Mouse (Mus musculus): ENCODE measurements around the gene Nfix.
A peak's percentile ranks its signal among the peaks of the same experiment; 100 is the strongest.
"Not testable (repeated sequence)": the region's sequence is repeated elsewhere in the genome, so short reads cannot be mapped to it uniquely, and the experiment has no call there.

Nfix gene

DNA sequence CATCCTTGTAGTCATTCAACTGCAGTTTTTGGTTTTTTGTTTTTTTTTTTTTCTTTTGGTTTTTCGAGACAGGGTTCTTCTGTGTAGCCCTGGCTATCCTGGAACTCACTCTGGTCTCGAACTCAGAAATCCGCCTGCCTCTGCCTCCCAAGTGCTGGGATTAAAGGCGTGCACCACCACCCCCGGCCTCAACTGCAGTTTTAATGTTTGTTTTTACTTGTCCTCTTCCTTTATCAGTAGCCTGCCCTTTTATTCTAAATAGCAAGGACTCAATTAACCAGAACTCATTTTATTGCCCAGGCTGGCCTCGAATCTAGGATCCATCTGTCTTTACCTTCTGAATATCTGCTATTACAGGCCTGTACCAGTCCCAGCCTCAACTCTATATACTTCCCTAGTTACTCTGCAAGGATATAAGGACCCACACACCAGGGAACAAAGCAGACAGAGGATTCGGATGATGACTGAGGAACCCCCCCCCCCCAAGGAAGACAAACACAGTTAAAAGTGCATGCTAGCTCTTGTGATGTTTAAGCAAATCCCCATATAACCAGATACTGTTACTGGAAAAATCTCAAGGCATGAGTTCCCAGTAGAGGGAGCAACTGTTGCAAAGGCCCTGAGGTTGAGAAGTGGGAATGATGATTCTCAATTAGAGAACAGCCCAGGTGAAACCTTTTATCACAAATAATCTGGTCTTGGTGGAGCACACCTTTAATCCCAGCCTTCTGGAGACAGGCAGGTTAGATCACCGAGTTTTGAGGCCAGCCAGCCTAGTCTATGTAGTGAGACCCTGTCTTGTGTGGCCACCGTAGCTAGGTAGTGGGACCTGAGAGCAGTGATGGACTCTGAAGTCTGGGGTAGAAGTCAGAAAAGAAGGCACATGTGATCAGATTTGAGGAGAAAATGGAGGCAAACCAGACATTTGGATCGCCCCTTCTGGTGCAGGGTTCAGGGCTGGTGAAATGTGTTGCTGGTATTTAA is 32.9 kb upstream of the Nfix start:
- DNase-seq (ENCODE audit: low read depth, low spot score): no peak

DNA sequence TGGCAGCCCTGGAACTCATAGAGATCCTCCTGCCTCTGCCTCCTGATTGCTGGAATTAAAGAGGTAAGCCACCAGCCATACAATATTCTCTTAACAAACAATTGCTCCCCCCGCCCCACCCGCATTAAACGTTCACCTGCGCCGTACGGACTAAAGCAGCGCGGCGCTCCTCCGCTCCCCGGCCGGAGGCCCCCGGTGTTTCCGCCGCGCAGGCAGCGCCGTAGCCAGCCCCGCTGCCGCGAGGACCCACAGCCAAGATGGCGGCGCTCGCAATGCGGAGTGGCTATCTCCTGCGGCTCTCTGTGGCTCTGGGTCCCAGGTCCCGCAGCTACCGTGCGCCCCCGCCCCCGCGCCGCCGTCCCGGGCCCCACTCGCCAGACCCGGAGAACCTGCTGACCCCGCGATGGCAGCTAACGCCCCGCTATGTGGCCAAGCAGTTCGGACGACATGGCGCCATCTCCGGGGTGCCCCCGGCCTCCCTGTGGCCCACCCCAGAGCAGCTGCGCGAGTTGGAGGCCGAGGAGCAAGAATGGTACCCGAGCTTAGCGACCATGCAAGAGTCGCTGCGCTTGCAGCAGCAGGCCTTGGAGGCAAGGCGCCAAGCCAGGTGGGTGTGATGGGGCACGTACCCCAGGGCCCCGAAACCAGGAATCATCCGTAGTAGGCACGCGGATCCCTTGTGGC is 32.0 kb upstream of the Nfix start:
- DNase-seq (ENCODE audit: low read depth, low spot score): peak; percentile 80

GRCm38 (mm10) chr8:84831490-84831889 is 31.3 kb upstream of the Nfix start, which contains the start of gene Gadd45gip1:
Gene Gadd45gip1 (plus strand): TSS chr8:84831522.
- no peak for DNase-seq (ENCODE audit: low read depth, low spot score)

DNA sequence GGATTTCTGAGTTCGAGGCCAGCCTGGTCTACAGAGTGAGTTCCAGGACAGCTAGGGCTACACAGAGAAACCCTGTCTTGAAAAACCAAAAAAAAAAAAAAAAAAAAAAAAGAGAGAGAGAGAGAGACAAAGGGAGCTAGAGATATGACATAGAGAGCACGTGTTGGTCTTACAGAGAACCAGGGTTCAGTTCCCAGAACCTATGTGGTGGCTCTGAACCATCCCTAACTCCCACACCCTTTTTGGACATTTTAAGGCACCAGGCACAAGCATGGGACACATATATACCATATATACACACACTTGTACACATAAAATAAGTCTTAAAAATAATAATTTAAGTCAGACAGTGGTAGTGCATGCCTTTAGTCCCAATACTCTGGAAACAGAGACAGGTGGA is 26.4 kb upstream of the Nfix start:
- DNase-seq (ENCODE audit: low read depth, low spot score): not testable (repeated sequence)

DNA sequence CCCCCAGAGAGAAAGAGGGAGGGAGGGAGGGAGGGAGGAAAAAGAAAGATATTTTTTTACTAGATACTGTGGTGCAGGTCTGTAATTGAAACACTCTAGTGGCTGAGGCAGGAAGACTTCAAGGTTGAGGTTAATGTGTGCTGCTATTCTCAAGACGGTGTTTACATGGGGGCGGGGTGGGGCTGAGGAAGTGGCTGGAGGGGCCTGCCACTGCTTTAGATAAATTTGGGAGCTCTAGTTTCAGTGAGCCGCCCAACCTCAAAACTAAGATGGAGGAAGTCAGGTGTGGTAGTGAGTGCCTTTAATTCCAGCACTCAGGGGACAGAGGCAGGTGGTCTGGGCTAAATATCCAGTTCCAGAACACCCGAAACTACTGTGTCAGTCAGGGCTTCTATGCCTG is 25.5 kb upstream of the Nfix start:
- no peak for DNase-seq (ENCODE audit: low read depth, low spot score)

DNA sequence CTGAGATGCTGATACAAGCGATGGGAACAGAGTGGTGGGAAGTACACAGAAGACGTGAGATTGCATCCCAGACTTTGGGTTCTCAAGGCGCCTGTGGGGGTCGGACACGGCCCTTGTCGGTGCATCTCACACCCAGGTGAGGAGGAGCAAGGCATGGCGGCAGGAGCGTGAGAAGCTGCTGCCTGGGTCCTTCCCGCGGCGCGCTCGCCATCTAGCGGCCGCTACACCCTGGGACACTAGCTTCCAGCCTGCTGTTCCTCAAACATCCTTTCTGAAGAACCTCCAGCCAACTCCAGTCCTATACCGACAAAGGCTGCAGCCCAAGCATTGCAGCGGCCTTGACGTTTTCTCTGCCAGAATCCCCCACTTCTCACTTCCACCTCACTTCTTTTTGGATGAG is 23.5 kb upstream of the Nfix start:
- DNase-seq (ENCODE audit: low read depth, low spot score): peak; percentile 80

DNA sequence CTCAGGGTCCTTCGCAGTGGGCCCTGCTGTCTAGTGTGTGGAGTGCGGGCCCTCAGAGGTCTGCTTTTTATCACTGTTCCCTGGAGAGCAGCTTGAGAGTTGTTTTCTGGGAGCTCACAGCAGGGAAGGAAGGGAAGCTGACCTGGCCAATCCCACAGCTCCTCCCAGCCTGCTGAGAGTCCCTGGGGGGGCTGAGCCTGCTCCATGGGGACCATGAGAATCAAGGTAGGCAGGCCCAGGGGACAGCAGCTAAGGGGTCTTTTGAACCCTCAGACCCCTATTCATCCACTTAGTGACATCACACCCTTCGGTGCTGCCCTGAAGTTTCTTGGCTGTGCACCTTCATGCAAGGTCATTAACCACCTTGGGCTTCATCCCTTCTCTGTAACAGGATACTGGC is 22.6 kb upstream of the Nfix start, which contains the start of gene Dand5:
Gene Dand5 (minus strand): TSS at position 101 of the 400 bp plus-strand sequence.
- no peak for DNase-seq (ENCODE audit: low read depth, low spot score)

GRCm38 (mm10) chr8:84816117-84816516 is 16.0 kb upstream of the Nfix start:
- no peak for DNase-seq (ENCODE audit: low read depth, low spot score)

DNA sequence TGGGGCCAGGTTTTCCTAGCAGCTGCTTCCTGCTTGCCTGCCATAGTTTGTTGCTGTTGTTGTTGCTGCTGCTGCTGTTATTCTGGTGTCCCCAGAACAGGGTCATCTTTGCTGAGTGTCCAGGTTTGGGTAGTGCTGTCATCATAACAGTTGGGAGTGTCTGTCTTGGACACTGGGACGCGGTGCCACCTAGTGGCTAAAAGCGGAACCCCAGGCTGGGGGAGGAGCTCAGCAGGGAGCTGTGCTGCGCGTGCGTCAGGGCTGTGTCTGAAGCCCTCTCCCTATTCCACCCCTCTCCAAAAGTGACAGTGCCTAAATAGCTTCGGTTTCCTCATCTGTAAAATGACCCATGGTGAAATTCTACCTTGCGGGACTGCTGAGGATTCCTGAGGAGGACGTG is 15.4 kb upstream of the Nfix start:
- DNase-seq (ENCODE audit: low read depth, low spot score): peak; percentile 93

DNA sequence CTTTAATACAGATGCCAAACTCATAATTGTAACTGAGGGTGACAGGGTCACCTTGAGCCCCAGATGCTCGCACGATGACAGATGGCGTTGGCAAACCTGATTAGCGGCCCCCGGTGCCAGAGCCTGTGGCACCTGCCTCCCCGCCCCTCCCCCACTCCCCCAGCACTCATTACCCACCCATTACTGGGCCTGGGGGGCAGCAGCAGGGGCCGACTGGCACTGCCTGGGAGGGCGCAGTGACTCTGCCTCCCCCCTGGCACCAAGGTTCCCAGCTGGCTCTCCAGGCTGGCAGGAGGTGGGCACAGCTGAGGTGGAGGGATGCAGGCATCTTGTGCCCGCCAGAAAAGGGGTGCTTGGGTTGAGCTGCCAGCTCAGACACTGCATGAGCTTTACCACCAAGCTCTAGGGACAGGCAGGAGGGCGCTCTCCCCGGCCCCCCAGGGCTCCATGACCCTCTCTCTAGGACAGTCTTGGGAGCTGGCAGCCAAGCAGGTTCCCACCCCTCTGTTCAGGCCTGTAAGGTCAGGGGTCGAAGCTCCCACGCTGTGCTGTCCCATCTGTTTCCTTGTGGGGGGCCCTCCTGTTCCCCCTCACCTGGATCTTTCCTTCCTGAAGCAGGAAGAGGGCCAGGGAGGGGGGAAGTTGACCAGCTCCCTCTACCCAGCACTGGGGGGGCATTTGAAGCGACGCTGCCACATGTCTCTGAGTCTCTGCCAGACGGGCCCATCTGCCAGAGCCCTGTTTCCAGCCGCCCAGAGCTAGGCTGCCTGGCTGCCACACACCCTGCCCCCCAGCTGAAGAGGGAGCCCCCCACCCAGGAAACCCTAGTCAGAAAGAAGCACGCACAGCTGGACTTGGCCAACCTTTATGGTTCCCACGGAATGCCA is 14.7 kb upstream of the Nfix start:
- no peak for DNase-seq (ENCODE audit: low read depth, low spot score)

DNA sequence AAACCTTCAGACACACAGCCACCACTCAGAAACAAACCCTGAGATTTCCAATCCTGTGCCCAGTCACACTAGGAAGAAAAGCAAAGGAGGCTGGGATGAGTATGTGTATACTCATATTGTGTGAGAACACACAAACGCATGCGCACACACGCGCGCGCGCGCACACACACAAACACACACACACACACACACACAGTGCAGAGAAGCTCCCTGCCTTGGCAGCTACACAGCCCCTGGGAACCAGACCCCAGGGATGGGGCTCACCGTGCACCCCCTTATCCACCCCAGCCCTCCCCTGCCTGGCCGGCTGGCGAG is 14.1 kb upstream of the Nfix start:
- DNase-seq (ENCODE audit: low read depth, low spot score): no peak

DNA sequence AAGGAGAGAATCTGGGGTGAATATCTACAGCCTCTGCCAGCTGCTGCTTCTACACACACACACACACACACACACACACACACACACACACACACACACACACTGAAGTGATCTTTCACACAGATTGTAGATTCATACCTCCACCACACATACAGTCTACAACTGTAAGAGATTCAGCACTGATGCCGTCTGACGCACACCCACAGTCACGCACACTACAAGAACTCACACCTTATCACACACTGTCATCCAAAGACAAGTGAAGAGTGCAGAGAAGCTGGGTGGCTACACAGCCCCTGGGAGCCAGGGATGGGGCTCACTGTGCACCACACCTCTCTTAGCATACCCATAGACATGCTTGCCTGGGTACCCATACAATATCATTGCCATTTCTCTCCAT is 13.7 kb upstream of the Nfix start:
- DNase-seq (ENCODE audit: low read depth, low spot score): no peak

- peak; percentile 71 for DNase-seq (ENCODE audit: low read depth, low spot score)
Observed at GRCm38 (mm10) chr8:84813059-84813458, 12.9 kb upstream of the Nfix start.

DNA sequence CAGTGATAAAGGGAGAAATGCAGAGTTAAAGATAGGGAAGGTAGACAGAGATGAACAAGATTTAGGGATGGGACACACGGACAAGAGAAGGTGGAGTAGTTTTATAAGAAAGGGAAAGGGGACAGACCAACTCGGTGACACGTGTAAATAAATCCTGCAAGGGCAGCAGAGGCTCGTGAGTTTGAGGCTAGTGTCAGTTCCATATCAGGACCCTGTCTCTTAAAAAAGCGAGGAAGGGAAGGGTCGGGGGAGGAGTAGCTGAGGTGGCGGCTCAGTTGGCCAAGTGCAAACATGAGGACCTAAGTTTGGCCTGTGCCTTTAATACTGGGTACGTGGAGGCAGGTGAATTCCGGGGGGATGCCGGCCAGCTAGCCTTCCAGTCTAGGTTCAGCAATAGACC is 11.2 kb upstream of the Nfix start:
- no peak for DNase-seq (ENCODE audit: low read depth, low spot score)

GRCm38 (mm10) chr8:84810896-84811295 is 10.8 kb upstream of the Nfix start:
- peak; percentile 89 for DNase-seq (ENCODE audit: low read depth, low spot score)

GRCm38 (mm10) chr8:84809941-84810280 is 9.8 kb upstream of the Nfix start:
- no peak for DNase-seq (ENCODE audit: low read depth, low spot score)

GRCm38 (mm10) chr8:84809109-84809940 is 9.2 kb upstream of the Nfix start:
- no peak for DNase-seq (ENCODE audit: low read depth, low spot score)

GRCm38 (mm10) chr8:84806031-84806430 is 5.9 kb upstream of the Nfix start:
- no peak for DNase-seq (ENCODE audit: low read depth, low spot score)

DNA sequence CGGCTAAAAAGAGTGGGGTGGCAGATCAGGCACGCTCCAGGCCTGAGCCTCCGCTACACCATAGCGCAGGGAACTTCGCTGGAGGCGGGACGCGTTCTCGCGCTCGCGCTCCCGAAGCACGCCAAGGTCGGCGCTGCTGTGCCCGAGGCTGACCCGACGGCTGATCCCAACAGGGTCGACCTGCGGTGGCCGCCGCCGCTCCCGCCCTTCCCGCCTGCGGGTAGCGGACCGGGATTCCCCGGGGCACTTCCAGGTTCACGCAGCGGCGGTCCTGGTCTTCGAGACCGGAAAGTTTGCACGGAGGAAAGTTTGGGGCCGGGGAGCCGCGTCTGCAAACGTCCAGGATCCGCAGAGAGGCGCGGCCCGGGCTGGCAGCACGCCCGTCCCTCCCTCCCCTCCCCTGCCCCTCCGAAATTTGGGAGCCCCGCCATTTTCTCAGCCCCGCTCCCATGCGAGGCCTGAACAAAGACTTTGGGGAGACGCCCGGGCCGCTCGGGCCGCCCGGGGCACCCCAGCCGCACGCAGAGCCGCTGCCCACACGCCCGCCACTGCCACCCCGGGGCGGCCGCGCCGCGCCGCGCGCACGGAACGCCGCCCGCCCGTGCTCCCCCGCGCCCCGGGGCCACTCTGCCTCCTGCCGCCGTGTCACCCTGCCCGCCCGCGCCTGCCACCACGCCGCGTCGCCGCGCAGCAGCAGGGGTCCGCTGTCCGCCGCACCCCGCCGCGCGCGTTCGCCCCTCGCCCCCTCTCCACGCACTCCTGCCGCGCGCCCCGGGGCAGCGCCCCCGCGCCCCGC is 810 bp downstream of the Nfix start:
- DNase-seq (ENCODE audit: low read depth, low spot score): no peak

DNA sequence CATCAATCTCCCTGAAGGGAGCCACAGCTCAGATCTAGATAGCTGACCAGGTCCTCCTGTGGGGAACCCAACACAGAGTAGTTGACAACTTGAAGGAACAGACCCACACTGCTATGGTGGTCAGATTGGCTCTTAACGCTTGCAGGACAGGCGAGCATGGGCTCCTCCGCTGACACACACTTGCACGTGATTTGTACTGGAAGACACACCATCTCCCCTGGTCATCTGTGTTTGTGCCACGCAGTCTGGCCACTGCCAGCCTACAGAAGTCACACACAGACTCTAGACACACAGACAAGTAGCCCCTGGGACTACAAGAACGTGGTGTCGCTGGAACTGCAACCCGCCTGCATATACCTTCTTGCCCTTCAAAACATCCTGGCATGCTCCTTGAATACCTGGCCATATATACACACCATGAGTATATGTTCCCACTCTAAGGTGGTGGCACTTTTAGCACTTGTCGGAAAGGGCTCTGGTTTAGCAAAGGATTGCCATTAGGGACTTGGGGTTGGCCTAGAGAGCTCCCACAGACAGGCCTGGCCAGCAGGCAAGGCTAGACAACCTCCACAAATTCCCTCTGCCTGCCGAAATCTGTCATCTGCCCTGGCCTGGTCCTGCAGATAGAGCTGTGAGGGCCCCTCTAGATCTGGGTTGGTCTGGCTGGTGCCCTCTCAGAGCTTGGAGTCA is 1.6 kb downstream of the Nfix start:
- DNase-seq (ENCODE audit: low read depth, low spot score): no peak
